Mouse (Mus musculus) erythroblast, embryonic 14.5 days (primary cell): ENCODE measurements around the gene Olfr169.
"Not testable (repeated sequence)": the region's sequence is repeated elsewhere in the genome, so short reads cannot be mapped to it uniquely, and the experiment has no call there.

Experiments used
- GATA1 ChIP-seq: IDR thresholded peaks from 2 replicates; pipeline ENCODE4 v1.6.1; 2012; ENCODE audit warnings: low read length, inconsistent platforms, mixed read lengths
- TAL1 ChIP-seq: IDR thresholded peaks from 3 replicates; pipeline ENCODE4 v1.6.1; 2012; ENCODE audit warnings: low read length, inconsistent platforms, mixed read lengths

- TF ChIP-seq GATA1, TAL1: not testable (repeated sequence)
These were observed 40.2 kb upstream of the Olfr169 start, which contains the start of gene Olfr170 for GRCm38 (mm10) chr16:19611782-19612181.
